Mouse (Mus musculus) MEL (cell line): ENCODE measurements at regions not wholly inside any gene's neighbourhood (a gene's known extent, or its start where the extent isn't known, plus 50 kb on each side); places are given as distances from the start of the nearest gene placed in this dataset.

ENCODE experiments used
- DNase-seq: peaks from one replicate; pipeline ENCODE4 v3.0.0; 2011; ENCODE audit warnings: low read depth, low spot score
- H3K27ac ChIP-seq: 2 replicates; pipeline ENCODE4 v1.5.1; 2012; ENCODE audit warnings: low read depth, mild to moderate bottlenecking, control low read depth, low read length, moderate library complexity; ENCODE audit not compliant: control insufficient read depth
- H3K27me3 ChIP-seq, 2 experiments: fragments of 150-350 bp in 1 of 2; sonication (generic) in 1 of 2; 2 replicates each; pipeline ENCODE4 v1.6.1; 2012; ENCODE audit warnings: low read length in 2 of 2, mild to moderate bottlenecking in 2 of 2, improper control_type of control experiment in 1 of 2, moderate library complexity in 1 of 2; ENCODE audit not compliant: insufficient read depth in 2 of 2, control insufficient read depth in 1 of 2
- H3K36me3 ChIP-seq, 2 experiments: 2 replicates each; pipeline ENCODE4 v1.6.1; 2012 to 2014; ENCODE audit warnings: low read length in 2 of 2, improper control_type of control experiment in 1 of 2, inconsistent platforms in 1 of 2, mild to moderate bottlenecking in 1 of 2; ENCODE audit not compliant: insufficient read depth in 2 of 2, control insufficient read depth in 1 of 2
- H3K4me1 ChIP-seq, 2 experiments: fragments of 150-350 bp in 1 of 2; sonication (generic) in 1 of 2; 2 replicates each; pipeline ENCODE4 v1.6.1; 2012; ENCODE audit warnings: low read length in 2 of 2, improper control_type of control experiment in 1 of 2, mild to moderate bottlenecking in 1 of 2; ENCODE audit not compliant: insufficient read depth in 2 of 2, control insufficient read depth in 1 of 2
- H3K4me3 ChIP-seq, 2 experiments: fragments of 150-350 bp in 1 of 2; sonication (generic) in 1 of 2; 2 replicates each; pipeline ENCODE4 v1.5.1; 2012; ENCODE audit warnings: low read depth in 2 of 2, low read length in 2 of 2, mild to moderate bottlenecking in 2 of 2, moderate library complexity in 2 of 2, control low read depth in 1 of 2, improper control_type of control experiment in 1 of 2; ENCODE audit not compliant: control insufficient read depth in 1 of 2, insufficient read depth in 1 of 2
- H3K79me2 ChIP-seq: 2 replicates; pipeline ENCODE4 v1.6.1; 2012; ENCODE audit warnings: mild to moderate bottlenecking, low read length, moderate library complexity; ENCODE audit not compliant: control insufficient read depth, poor library complexity, insufficient read depth
- H3K9ac ChIP-seq: 2 replicates; pipeline ENCODE4 v1.6.1; 2012; ENCODE audit warnings: low read depth, mild to moderate bottlenecking, control low read depth, low read length, moderate library complexity; ENCODE audit not compliant: control insufficient read depth, poor library complexity, severe bottlenecking
- H3K9me3 ChIP-seq: fragments of 150-350 bp; sonication (generic); replicated peaks from 2 replicates; pipeline ENCODE4 v1.6.1; 2012; ENCODE audit warnings: mild to moderate bottlenecking, low read length, improper control_type of control experiment, moderate library complexity; ENCODE audit not compliant: insufficient read depth
- BHLHE40 ChIP-seq: IDR thresholded peaks from 2 replicates; pipeline ENCODE4 v1.6.1; 2012; ENCODE audit warnings: low read depth, mild to moderate bottlenecking, inconsistent platforms, low read length, improper control_type of control experiment, borderline replicate concordance
- CHD2 ChIP-seq: IDR thresholded peaks from 2 replicates; pipeline ENCODE4 v1.6.1; 2011; ENCODE audit warnings: low read length, improper control_type of control experiment
- ELF1 ChIP-seq: IDR thresholded peaks from 2 replicates; pipeline ENCODE4 v1.6.1; 2014; ENCODE audit warnings: low read depth, mild to moderate bottlenecking, inconsistent platforms, low read length, improper control_type of control experiment, moderate library complexity
- EP300 ChIP-seq, 2 experiments: IDR thresholded peaks; 2 replicates each; pipeline ENCODE4 v1.6.1; 2011; ENCODE audit warnings: improper control_type of control experiment in 2 of 2, low read length in 2 of 2, low read depth in 1 of 2, mild to moderate bottlenecking in 1 of 2
- GATA1 ChIP-seq: IDR thresholded peaks from 2 replicates; pipeline ENCODE4 v1.6.1; 2011; ENCODE audit warnings: low read depth, low read length, improper control_type of control experiment
- KAT2A ChIP-seq: conservative IDR thresholded peaks from 2 replicates; pipeline ENCODE4 v1.6.1; 2012; ENCODE audit warnings: low read depth, low read length, improper control_type of control experiment, inconsistent platforms
- MAFK ChIP-seq: IDR thresholded peaks from 2 replicates; pipeline ENCODE4 v1.6.1; 2011; ENCODE audit warnings: low read depth, mild to moderate bottlenecking, low read length, improper control_type of control experiment, borderline replicate concordance
- MAX ChIP-seq: IDR thresholded peaks from 2 replicates; pipeline ENCODE4 v1.6.1; 2011; ENCODE audit warnings: low read length, improper control_type of control experiment
- MEF2A ChIP-seq: IDR thresholded peaks from 2 replicates; pipeline ENCODE4 v1.6.1; 2014; ENCODE audit warnings: low read depth, mild to moderate bottlenecking, inconsistent platforms, low read length, improper control_type of control experiment; ENCODE audit not compliant: poor library complexity, insufficient replicate concordance, severe bottlenecking; ENCODE audit errors: extremely low read depth
- NELFE ChIP-seq: IDR thresholded peaks from 2 replicates; pipeline ENCODE4 v1.6.1; 2011; ENCODE audit warnings: low read depth, low read length, improper control_type of control experiment
- POLR2A ChIP-seq, 2 experiments: IDR thresholded peaks; 2 replicates each; pipeline ENCODE4 v1.6.1; 2011 to 2012; ENCODE audit warnings: low read length in 2 of 2, mild to moderate bottlenecking in 2 of 2, control low read depth in 1 of 2, improper control_type of control experiment in 1 of 2, low read depth in 1 of 2, moderate library complexity in 1 of 2; ENCODE audit not compliant: control insufficient read depth in 1 of 2, insufficient read depth in 1 of 2, poor library complexity in 1 of 2
- RAD21 ChIP-seq: IDR thresholded peaks from 2 replicates; pipeline ENCODE4 v1.6.1; 2011; ENCODE audit warnings: mild to moderate bottlenecking, low read depth, low read length, improper control_type of control experiment
- SIN3A ChIP-seq: IDR thresholded peaks from 2 replicates; pipeline ENCODE4 v1.6.1; 2012; ENCODE audit warnings: low read length, improper control_type of control experiment, inconsistent platforms
- TCF12 ChIP-seq: IDR thresholded peaks from 2 replicates; pipeline ENCODE4 v1.6.1; 2014; ENCODE audit warnings: low read depth, mild to moderate bottlenecking, inconsistent platforms, low read length, improper control_type of control experiment, moderate library complexity
- USF2 ChIP-seq, 2 experiments: IDR thresholded peaks; 2 replicates each; pipeline ENCODE4 v1.6.1; 2011 to 2012; ENCODE audit warnings: improper control_type of control experiment in 2 of 2, low read length in 2 of 2, borderline replicate concordance in 1 of 2, inconsistent platforms in 1 of 2, low read depth in 1 of 2, mild to moderate bottlenecking in 1 of 2; ENCODE audit not compliant: insufficient read depth in 1 of 2
- ZNF384 ChIP-seq: IDR thresholded peaks from 2 replicates; pipeline ENCODE4 v1.6.1; 2012; ENCODE audit warnings: low read depth, mild to moderate bottlenecking, inconsistent platforms, low read length, improper control_type of control experiment

DNA sequence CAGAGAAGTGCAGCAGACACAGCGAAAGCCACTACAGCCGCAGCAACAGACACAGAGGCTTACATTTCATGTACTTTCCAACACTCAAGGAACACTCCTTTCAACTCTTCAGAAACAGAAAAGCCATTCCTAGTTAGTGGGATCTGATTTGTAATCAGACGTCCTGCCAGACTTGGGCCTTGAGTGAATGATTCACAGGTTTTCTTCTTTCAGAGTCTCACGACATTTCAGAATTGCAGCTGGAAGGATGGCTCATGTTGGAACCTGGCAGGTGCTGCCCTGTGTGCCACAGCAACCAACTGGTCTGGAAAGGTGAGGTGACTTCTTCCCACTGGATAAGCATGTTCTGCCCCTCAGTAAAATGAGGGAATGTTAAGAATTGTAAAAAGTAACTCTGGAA lies 149.8 kb upstream of the Zfp706 start:
- no peak overlapping the region for H3K4me3 ChIP-seq
- no peaks in the 10 kb centered on the region for H3K4me1 ChIP-seq
- no peak overlapping the region for H3K9ac ChIP-seq
- TF ChIP-seq GATA1 (no peak), MAFK (no peak), MAX (no peak), RAD21 (no peak), MEF2A (no peak), ELF1 (no peak), NELFE (no peak), EP300 (IDR thresholded peaks at IDR 0.05; ENCODE audit: low read depth in 1 of 2, low read length in 2 of 2) (no peak), KAT2A (no peak), POLR2A (IDR thresholded peaks at IDR 0.05; ENCODE audit: control insufficient read depth in 1 of 2, insufficient read depth in 1 of 2, low read depth in 1 of 2, low read length in 2 of 2, poor library complexity in 1 of 2) (no peak), CHD2 (no peak), USF2 (IDR thresholded peaks at IDR 0.05; ENCODE audit: borderline replicate concordance in 1 of 2, insufficient read depth in 1 of 2, low read depth in 1 of 2, low read length in 2 of 2) (no peak), ZNF384 (no peak), SIN3A (no peak)
- no peak overlapping the region for H3K27ac ChIP-seq
- peaks cover 8 to 11% of the 10 kb centered on the region in 2 experiments for H3K27me3 ChIP-seq
- DNase-seq = no peak
- H3K36me3 ChIP-seq = no peaks in the 10 kb centered on the region
- no peaks in the 10 kb centered on the region for H3K79me2 ChIP-seq
- no peaks in the 10 kb centered on the region for H3K9me3 ChIP-seq

GRCm38 (mm10) chr15:37154934-37155333 lies 147.4 kb upstream of the Zfp706 start:
- no peak for TF ChIP-seq USF2 (IDR thresholded peaks at IDR 0.05; ENCODE audit: borderline replicate concordance in 1 of 2, insufficient read depth in 1 of 2, low read depth in 1 of 2, low read length in 2 of 2)
- TF ChIP-seq TCF12 = no peak
- no peak for TF ChIP-seq POLR2A (IDR thresholded peaks at IDR 0.05; ENCODE audit: control insufficient read depth in 1 of 2, insufficient read depth in 1 of 2, low read depth in 1 of 2, low read length in 2 of 2, poor library complexity in 1 of 2)
- TF ChIP-seq BHLHE40 = no peak
- TF ChIP-seq, all 39 proteins: peak for 0
- no peak overlapping the region for H3K9ac ChIP-seq
- no peak overlapping the region for H3K27ac ChIP-seq
- no peak for DNase-seq
- H3K4me3 ChIP-seq = no peak overlapping the region
- H3K9me3 ChIP-seq = no peaks in the 10 kb centered on the region
- H3K36me3 ChIP-seq = no peaks in the 10 kb centered on the region
- no peaks in the 10 kb centered on the region for H3K79me2 ChIP-seq
- H3K4me1 ChIP-seq = no peaks in the 10 kb centered on the region
- H3K27me3 ChIP-seq = peaks cover 8 to 11% of the 10 kb centered on the region in 2 experiments
